Mouse (Mus musculus): ENCODE results near the gene Gm13757.
"Not testable (repeated sequence)": the region's sequence is repeated elsewhere in the genome, so short reads cannot be mapped to it uniquely, and the experiment has no call there.

The Gm13757 gene

DNA sequence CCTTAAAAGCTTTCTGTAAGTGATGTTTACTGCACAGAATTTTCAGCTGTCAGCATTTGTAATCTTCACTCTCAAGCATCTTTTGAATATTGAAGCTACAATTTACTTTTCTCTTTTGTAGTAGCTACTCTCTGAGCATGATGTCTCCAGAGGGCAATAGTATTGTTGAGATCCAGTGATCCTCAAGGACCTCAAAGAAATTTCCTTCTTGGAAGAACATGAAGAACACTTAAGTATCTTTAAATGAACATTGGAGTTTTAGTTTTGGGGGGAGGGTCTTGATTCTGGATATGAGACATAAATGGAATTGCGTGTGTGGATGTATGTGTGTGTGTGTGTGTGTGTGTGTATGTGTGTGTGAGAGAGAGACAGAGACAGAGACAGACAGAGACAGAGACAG, at the start of gene Gm13757:
Gm13757 (minus strand) TSS at position 101 of the 400 bp plus-strand sequence.
- no peak for DNase-seq (ENCODE audit: low read depth)

DNA sequence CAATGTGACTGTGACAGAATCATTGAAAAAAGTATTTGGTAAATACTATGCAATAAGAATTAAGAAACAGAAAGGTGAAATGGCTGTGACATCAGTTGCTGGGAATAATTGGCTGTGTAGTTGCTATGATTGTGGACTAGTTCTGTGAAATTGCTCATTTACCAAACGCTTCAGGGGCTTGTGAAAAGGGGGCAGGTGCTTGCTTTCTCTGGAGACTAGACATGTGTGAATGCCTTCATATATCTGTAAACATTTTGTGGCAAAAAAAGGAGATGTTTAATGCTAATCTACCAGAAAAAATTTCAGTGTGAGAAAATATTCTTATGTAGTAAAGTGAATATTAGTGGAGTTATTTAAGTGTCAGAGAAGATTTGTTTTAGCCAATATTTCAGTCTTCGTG, 44.1 kb upstream of the Gm13757 start, which contains the start of gene Olfr1185-ps1:
Olfr1185-ps1 (plus strand) TSS at position 301 of the 400 bp plus-strand sequence.
- DNase-seq (ENCODE audit: low read depth), result no peak

DNA sequence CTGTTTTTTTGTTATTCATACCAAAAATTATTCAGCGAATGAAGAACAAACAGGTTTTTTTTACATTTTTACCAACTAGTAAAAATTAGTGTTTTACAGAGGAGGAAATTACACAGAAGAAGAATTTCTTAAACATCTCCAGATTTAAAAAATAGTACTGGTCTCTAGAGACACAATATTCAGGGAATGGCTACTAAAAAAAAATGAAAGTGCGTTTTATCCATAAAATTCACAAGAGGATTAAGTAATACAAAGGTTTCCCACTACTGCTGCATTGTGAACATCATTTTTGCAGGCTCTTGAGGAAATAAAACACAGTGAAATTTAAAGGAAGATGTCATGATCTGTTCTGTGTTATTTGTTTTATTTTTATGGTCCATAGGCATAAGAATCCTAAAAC, 34.4 kb upstream of the Gm13757 start, which contains the start of gene Olfr1184:
Olfr1184 (plus strand) TSS at position 301 of the 400 bp plus-strand sequence.
- DNase-seq (ENCODE audit: low read depth), result no peak

DNA sequence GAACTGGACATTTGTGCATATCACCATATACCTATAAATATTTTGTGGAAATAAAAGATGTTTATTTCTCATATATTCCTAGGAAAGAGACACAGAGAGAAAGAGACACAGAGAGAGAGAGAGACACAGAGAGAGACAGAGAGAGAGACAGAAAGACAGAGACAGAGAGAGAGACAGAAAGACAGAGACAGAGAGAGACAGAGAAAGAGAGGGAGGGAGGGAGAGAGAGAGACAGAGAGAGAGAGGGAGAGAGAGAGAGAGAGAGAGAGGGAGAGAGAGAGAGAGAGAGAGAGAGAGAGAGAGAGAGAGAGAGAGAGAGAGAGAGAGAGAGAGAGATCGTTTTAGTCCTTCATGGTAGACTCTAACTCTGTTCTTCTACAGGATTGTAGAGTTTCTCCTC, 5.6 kb upstream of the Gm13757 start, which contains the start of gene Olfr1183:
Olfr1183 (plus strand) TSS at position 301 of the 400 bp plus-strand sequence.
- DNase-seq (ENCODE audit: low read depth), result not testable (repeated sequence)

DNA sequence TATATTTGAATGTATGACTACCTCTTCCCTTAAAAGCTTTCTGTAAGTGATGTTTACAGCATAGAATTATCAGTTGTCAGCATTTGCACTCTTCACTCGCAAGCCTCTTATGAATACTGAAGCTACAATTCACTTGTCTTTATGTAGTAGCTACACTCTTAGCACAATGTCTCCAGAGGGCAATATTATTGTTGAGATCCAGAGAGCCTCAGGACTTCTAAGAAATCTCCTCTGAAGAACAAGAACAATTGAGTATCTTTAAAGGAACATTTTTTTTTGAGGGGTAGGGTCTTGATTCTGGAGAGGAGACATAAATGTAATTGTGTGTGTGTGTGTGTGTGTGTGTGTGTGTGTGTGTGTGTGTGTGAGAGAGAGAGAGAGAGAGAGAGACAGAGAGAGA, 22.9 kb downstream of the Gm13757 start, which contains the start of gene Olfr1181:
Olfr1181 (minus strand) TSS at position 101 of the 400 bp plus-strand sequence.
- no peak for DNase-seq (ENCODE audit: low read depth)

DNA sequence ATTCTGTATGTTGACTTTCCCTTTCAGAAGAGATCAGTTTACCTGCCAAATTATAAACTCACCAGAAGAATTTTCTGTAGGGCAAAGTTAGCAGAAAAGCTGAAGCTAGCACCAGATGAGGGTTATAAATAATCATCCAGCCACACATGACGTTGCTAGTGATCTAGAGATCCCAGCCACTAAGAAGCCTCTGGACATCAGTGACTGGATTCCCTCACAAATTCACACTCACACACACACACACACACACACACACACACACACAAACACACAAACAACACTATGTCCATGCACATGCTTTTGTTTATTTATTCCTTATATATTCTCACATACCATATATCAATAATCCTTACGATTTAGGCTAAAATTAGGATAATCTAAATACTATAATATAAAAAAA, 29.9 kb downstream of the Gm13757 start, which contains the start of gene Olfr1180:
Olfr1180 (minus strand) TSS at position 101 of the 400 bp plus-strand sequence.
- DNase-seq (ENCODE audit: low read depth), result no peak

DNA sequence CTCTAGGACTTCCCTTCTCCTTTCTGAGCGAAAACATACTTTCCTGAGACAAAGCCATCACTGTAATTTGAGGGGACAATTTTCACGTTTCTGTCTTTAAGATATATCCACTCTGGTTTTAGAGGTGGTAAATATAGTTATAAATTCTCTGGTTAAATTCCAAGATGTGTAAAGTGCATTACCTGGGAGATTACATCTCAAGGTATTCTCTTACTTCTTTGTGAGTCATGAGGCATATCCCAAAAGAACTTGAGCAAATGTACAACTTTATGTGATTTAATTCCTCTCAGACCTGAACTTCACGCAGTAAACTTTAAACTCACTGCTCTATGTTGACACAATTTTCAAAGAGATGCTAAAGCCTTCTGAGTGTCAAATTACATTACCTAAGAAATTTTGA, 42.6 kb downstream of the Gm13757 start, which contains the start of gene Olfr1179:
Olfr1179 (minus strand) TSS at position 101 of the 400 bp plus-strand sequence.
- DNase-seq (ENCODE audit: low read depth), result no peak

Data from c-Kit-positive CD71-positive TER-119-negative erythroid progenitor cells, embryonic 14.5 days (primary cell).